In the genomic region with DNA sequence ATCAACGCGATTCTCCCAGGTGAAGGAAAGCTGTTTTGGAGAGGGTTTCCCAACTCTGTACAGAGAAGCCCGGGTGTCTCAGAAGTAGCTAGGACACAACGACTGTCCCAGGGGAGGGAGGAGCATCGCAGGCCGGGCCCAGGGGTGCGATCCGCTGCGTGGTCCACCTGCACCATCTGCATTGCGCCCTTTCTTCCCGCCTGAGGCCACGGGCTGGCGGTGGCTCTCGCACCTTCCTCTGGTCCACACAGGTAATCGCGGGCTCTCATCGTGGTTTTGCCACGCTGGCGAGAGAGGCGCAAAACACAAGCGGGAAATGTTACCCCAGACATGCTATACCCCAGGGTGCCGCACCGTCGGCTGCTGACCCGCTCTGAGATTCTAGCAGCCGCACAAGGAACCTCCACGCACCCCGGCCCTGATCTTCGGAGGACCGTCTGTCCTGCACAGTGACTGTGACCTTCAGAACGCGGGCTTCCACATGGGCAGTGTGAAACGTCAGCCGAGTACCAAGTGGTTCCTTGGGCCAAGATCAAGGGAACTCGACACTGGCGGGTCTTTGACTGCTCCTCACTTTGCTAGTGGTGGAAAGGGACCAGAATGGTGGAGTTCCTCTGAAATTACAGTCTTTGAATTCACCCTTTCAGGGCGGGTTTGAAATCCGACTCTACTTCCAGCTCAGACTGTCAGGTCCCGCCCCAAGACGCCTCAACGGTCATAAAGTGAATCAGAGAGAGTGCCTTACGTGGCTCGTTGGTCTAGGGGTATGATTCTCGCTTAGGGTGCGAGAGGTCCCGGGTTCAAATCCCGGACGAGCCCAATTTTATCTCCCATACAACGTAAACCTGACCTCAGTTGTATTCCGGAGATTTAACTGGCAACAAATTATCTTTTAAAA, we compare ENCODE assay signal across 8 mouse cellular contexts. TPM values are rescaled to one million over a fixed set of nuclear protein-coding genes. Genes with fewer than 3 reads are reported as not detected.
DNase-seq lines count a peak whose midpoint lies in the region; ATAC-seq and TF ChIP-seq lines count a peak whose summit lies in the region.

No protein-coding gene starts in this region.

- H3K36me3 ChIP-seq in hindbrain, embryonic 11.5 days (ENCODE audit: control insufficient read depth, insufficient read depth, low read length): no peaks in the 10 kb centered on the region

- peak; percentile 88 for DNase-seq in Muller cell, postnatal 12 days (ENCODE audit: inconsistent ontology term)
- DNase-seq in cerebellum, adult 2 months: peak in 1 of 2 experiments; percentile 46
- DNase-seq in hindbrain, embryonic 11.5 days (ENCODE audit: low spot score): peak; percentile 86
- DNase-seq in layer of hippocampus, postnatal 36 days: peak; percentile 69 to 71
- peak; percentile 83 for DNase-seq in lung, postnatal 36 days
- DNase-seq in retina, postnatal 1 day: peak; percentile 70
- DNase-seq in urinary bladder, postnatal 14 days (ENCODE audit: low spot score): peak; percentile 66

- peak; percentile 53 for ATAC-seq in frontal cortex, adult (ENCODE audit: low TSS enrichment)
- peak; percentile 76 for ATAC-seq in hindbrain, embryonic 11.5 days (ENCODE audit: low FRiP score)

- peak overlapping the region; percentile 64 for H3K4me3 ChIP-seq in cerebellum, adult 2 months (replicated peaks; ENCODE audit: insufficient read depth, low read depth, low read length)
- H3K4me3 ChIP-seq in hindbrain, embryonic 11.5 days (ENCODE audit: low read depth, low read length): peak overlapping the region; percentile 50

- H3K9ac ChIP-seq in hindbrain, embryonic 11.5 days (ENCODE audit: low read depth, low read length): peak overlapping the region; percentile 29

- no peaks in the 10 kb centered on the region for H3K27me3 ChIP-seq in cerebellum, adult 2 months (ENCODE audit: control insufficient read depth, insufficient read depth, low read length)
- peaks cover 7% of the 10 kb centered on the region for H3K27me3 ChIP-seq in hindbrain, embryonic 11.5 days (ENCODE audit: control insufficient read depth, insufficient read depth, low read length)

- TF ChIP-seq CTCF in cerebellum, adult 2 months (IDR thresholded peaks at IDR 0.05; ENCODE audit: borderline replicate concordance, insufficient read depth, low read depth, low read length): no peak

- peak overlapping the region; percentile 67 for H3K4me2 ChIP-seq in hindbrain, embryonic 11.5 days (replicated peaks; ENCODE audit: low read depth, low read length)

- TF ChIP-seq POLR2A in cerebellum, adult 2 months (IDR thresholded peaks at IDR 0.05; ENCODE audit: borderline replicate concordance, insufficient read depth, low read length): no peak

- H3K27ac ChIP-seq in cerebellum, adult 2 months (ENCODE audit: insufficient read depth, low read length): no peak overlapping the region
- H3K27ac ChIP-seq in hindbrain, embryonic 11.5 days (ENCODE audit: low read depth, low read length): no peak overlapping the region

- no peaks in the 10 kb centered on the region for H3K9me3 ChIP-seq in hindbrain, embryonic 11.5 days (ENCODE audit: control insufficient read depth, low read length)

- WGBS in cerebellum, adult 2 months: 7% methylated on average over 50 of the region's 50 CpGs
- under 1% methylated on average over 50 of the region's 50 CpGs for WGBS in hindbrain, embryonic 11.5 days

- H3K4me1 ChIP-seq in cerebellum, adult 2 months (ENCODE audit: control insufficient read depth, insufficient read depth, low read length): peaks cover 6% of the 10 kb centered on the region
- H3K4me1 ChIP-seq in hindbrain, embryonic 11.5 days (replicated peaks; ENCODE audit: control insufficient read depth, insufficient read depth, low read length): no peaks in the 10 kb centered on the region

RNA-seq across cellular contexts. Expression of a gene that starts 18.4 kb away (rescaled TPM):
- polyA plus RNA-seq in cerebellum, adult 2 months (2012; rRNA removed): 38.8 and 39.1 TPM in 2 replicates
- 45.4 and 48.7 TPM in 2 replicates for polyA plus RNA-seq in hindbrain, embryonic 11.5 days (2014; fragmentation: Nextera tagmentation; extraction: Ambion mirVana)
- 10 to 100 TPM; 50.2 to 52.0 TPM for total RNA-seq in layer of hippocampus, postnatal 36 days (2021)

RNA-seq across cellular contexts. Expression of a gene that starts 37.6 kb away (rescaled TPM):
- polyA plus RNA-seq in cerebellum, adult 2 months (2012; rRNA removed): 1.6 and 2.0 TPM in 2 replicates
- 4.0 and 5.5 TPM in 2 replicates for polyA plus RNA-seq in hindbrain, embryonic 11.5 days (2014; fragmentation: Nextera tagmentation; extraction: Ambion mirVana)
- not detected for total RNA-seq in layer of hippocampus, postnatal 36 days (2021)

RNA-seq across cellular contexts. Expression of a gene that starts 49.9 kb away (rescaled TPM):
- polyA plus RNA-seq in cerebellum, adult 2 months (2012; rRNA removed): 538 and 547 TPM in 2 replicates
- 714 and 715 TPM in 2 replicates for polyA plus RNA-seq in hindbrain, embryonic 11.5 days (2014; fragmentation: Nextera tagmentation; extraction: Ambion mirVana)
- total RNA-seq in layer of hippocampus, postnatal 36 days (2021): 100 to 1,000 TPM; 323 to 359 TPM

RNA-seq across cellular contexts. Expression of a gene that starts 56.0 kb away (rescaled TPM):
- 22.6 and 22.9 TPM in 2 replicates for polyA plus RNA-seq in cerebellum, adult 2 months (2012; rRNA removed)
- polyA plus RNA-seq in hindbrain, embryonic 11.5 days (2014; fragmentation: Nextera tagmentation; extraction: Ambion mirVana): 56.6 and 59.3 TPM in 2 replicates
- 10 to 100 TPM; 49.3 to 56.6 TPM for total RNA-seq in layer of hippocampus, postnatal 36 days (2021)
